Mouse (Mus musculus): ENCODE data around the gene Gm5800.
"Not testable (repeated sequence)": the region's sequence is repeated elsewhere in the genome, so short reads cannot be mapped to it uniquely, and the experiment has no call there.

Gm5800 gene

GRCm38 (mm10) chr14:51717083-51717482, at the start of gene Gm5800:
Gene Gm5800 (minus strand): TSS chr14:51717183.
- DNase-seq (ENCODE audit: extremely low read depth, low read depth, low spot score): no peak

GRCm38 (mm10) chr14:51755944-51756343, 39.0 kb upstream of the Gm5800 start:
- no peak for DNase-seq (ENCODE audit: extremely low read depth, low read depth, low spot score)

GRCm38 (mm10) chr14:51740347-51741170, 23.6 kb upstream of the Gm5800 start:
- DNase-seq (ENCODE audit: extremely low read depth, low read depth, low spot score): no peak

- DNase-seq (ENCODE audit: extremely low read depth, low read depth, low spot score): no peak
Observed at GRCm38 (mm10) chr14:51739150-51739993, 22.4 kb upstream of the Gm5800 start.

- no peak for DNase-seq (ENCODE audit: extremely low read depth, low read depth, low spot score)
Observed at GRCm38 (mm10) chr14:51738411-51739149, 21.6 kb upstream of the Gm5800 start.

GRCm38 (mm10) chr14:51737967-51738366, 21.0 kb upstream of the Gm5800 start:
- no peak for DNase-seq (ENCODE audit: extremely low read depth, low read depth, low spot score)

GRCm38 (mm10) chr14:51695368-51695767, 21.6 kb downstream of the Gm5800 start, which contains the start of gene Gm17079:
Gene Gm17079 (minus strand): TSS chr14:51695468.
- DNase-seq (ENCODE audit: extremely low read depth, low read depth, low spot score): not testable (repeated sequence)

GRCm38 (mm10) chr14:51677269-51677668, 39.7 kb downstream of the Gm5800 start:
- DNase-seq (ENCODE audit: extremely low read depth, low read depth, low spot score): no peak
